10 mouse cellular contexts compared by ENCODE assay signal in genomic region chr10:43075535-43076152, GRCm38 (mm10).
DNase-seq lines count a peak whose midpoint lies in the region; ATAC-seq and TF ChIP-seq lines count a peak whose summit lies in the region.
"Had no signal": no experiment of that assay in that cellular context is flagged by ENCODE, and none has a peak within 500 bp of the region (broad histone marks: within the 10 kb centered on the region; RNA-seq: fewer than 3 reads in every experiment).

No protein-coding gene starts in this region.

- no peak overlapping the region for H3K4me3 ChIP-seq in left cerebral cortex, adult 2 months
- H3K4me3 ChIP-seq: limb, embryonic 15.5 days had no signal

- no peak; the same call in 1 of the 2 replicates for TF ChIP-seq CTCF in left cerebral cortex, adult 2 months (IDR thresholded peaks at IDR 0.05)

- no peak for ATAC-seq in erythroblast, adult 5-6 weeks (replicated peaks; ENCODE audit: low FRiP score, poor library complexity, severe bottlenecking)

- DNase-seq in heart, adult 11 months, result peak; percentile 52
- DNase-seq in heart, postnatal 36 days, result no peak
- DNase-seq in testis, postnatal 10 days (ENCODE audit: low spot score), result peak; percentile 42
- no peak for DNase-seq in testis, postnatal 14 days (ENCODE audit: low spot score)
- peak; percentile 41 to 55 for DNase-seq in left cerebral cortex, adult 2 months (ENCODE audit: extremely low spot score in 1 of 2, low spot score in 2 of 2)
- peak; percentile 61 for DNase-seq in telencephalon, adult 2 months (ENCODE audit: low read depth, low spot score)
- DNase-seq in urinary bladder, adult 2 months (ENCODE audit: low spot score), result no peak
- DNase-seq: kidney, adult 2 months had no signal

- H3K27ac ChIP-seq in left cerebral cortex, adult 2 months, result peak overlapping the region; percentile 33
- H3K27ac ChIP-seq: limb, embryonic 15.5 days had no signal

- intact Hi-C loops in heart, postnatal 36 days (cut with DNase I), result no loop called here
- intact Hi-C loops in left cerebral cortex, adult 2 months (cut with DNase I), result loop anchor here (2.0 kb wide), 1 partner anchor 17 kb away; no protein-coding TSS in a partner anchor

Comparison
In these comparisons a context has a peak if more than half of its experiments do, and no peak if none do; other contexts are left out.
1. DNase-seq: peak in heart, adult 11 months (single experiment), testis, postnatal 10 days (single experiment), left cerebral cortex, adult 2 months (2 of 2) and telencephalon, adult 2 months (single experiment); none in heart, postnatal 36 days (0 of 2), testis, postnatal 14 days (single experiment) and urinary bladder, adult 2 months (single experiment).